Comparison of ENCODE assay signal across 20 mouse cellular contexts in genomic region chr13:81871226-81871625, GRCm38 (mm10).
"Had no signal": no experiment of that assay in that cellular context is flagged by ENCODE, and none has a peak within 500 bp of the region (broad histone marks: within the 10 kb centered on the region; RNA-seq: fewer than 3 reads in every experiment).

No protein-coding gene starts in this region.

- H3K27me3 ChIP-seq: intestine, embryonic 15.5 days; kidney, embryonic 15.5 days; limb, embryonic 12.5 days; limb, embryonic 15.5 days; midbrain, embryonic 12.5 days; midbrain, embryonic 15.5 days had no signal

- H3K9ac ChIP-seq: intestine, embryonic 15.5 days; kidney, embryonic 15.5 days; limb, embryonic 12.5 days; limb, embryonic 15.5 days; liver, embryonic 14.5 days; liver, postnatal 0 days; lung, embryonic 14.5 days; midbrain, embryonic 12.5 days; midbrain, embryonic 15.5 days had no signal

- DNase-seq: kidney, adult 11 months; kidney, adult 8-10 months; kidney, postnatal 10 days; kidney, postnatal 36 days; layer of hippocampus, postnatal 36 days; left cerebral cortex, postnatal 4 days; liver, postnatal 0 days; lung, embryonic 14.5 days; thymus, adult 2 months; thymus, postnatal 14 days had no signal

- H3K4me2 ChIP-seq: intestine, embryonic 15.5 days; kidney, embryonic 15.5 days; limb, embryonic 12.5 days; limb, embryonic 15.5 days; liver, embryonic 11.5 days; lung, embryonic 14.5 days; midbrain, embryonic 12.5 days; midbrain, embryonic 15.5 days had no signal

- H3K36me3 ChIP-seq: intestine, embryonic 15.5 days; kidney, embryonic 15.5 days; limb, embryonic 12.5 days; limb, embryonic 15.5 days; midbrain, embryonic 12.5 days; midbrain, embryonic 15.5 days had no signal

- H3K4me3 ChIP-seq: intestine, embryonic 15.5 days; kidney, embryonic 15.5 days; limb, embryonic 12.5 days; limb, embryonic 15.5 days; midbrain, embryonic 12.5 days; midbrain, embryonic 15.5 days had no signal

- H3K4me1 ChIP-seq: intestine, embryonic 15.5 days; kidney, embryonic 15.5 days; limb, embryonic 12.5 days; limb, embryonic 15.5 days; midbrain, embryonic 12.5 days; midbrain, embryonic 15.5 days had no signal

- H3K27ac ChIP-seq: intestine, embryonic 15.5 days; kidney, embryonic 15.5 days; limb, embryonic 12.5 days; limb, embryonic 15.5 days; liver, embryonic 14.5 days; macrophage; midbrain, embryonic 12.5 days; midbrain, embryonic 15.5 days had no signal

- ATAC-seq: intestine, embryonic 15.5 days; liver, postnatal 0 days; lung, postnatal 0 days; midbrain, embryonic 15.5 days had no signal

- H3K9me3 ChIP-seq: intestine, embryonic 15.5 days; kidney, embryonic 15.5 days; limb, embryonic 12.5 days; limb, embryonic 15.5 days; midbrain, embryonic 12.5 days; midbrain, embryonic 15.5 days had no signal
